In genomic region chr4:140614553-140614952, GRCm38 (mm10) we compare ENCODE assay signal across 21 mouse cellular contexts. TPM values are rescaled to one million over a fixed set of nuclear protein-coding genes. Genes with fewer than 3 reads are reported as not detected.
A peak's percentile ranks its signal among the peaks of the same experiment; 100 is the strongest.
DNase-seq lines count a peak whose midpoint lies in the region; ATAC-seq lines count a peak whose summit lies in the region.
"Had no signal": no experiment of that assay in that cellular context is flagged by ENCODE, and none has a peak within 500 bp of the region (broad histone marks: within the 10 kb centered on the region; RNA-seq: fewer than 3 reads in every experiment).

No protein-coding gene starts in this region.

- DNase-seq in hindbrain, embryonic 14.5 days (ENCODE audit: low spot score), result no peak
- no peak for DNase-seq in midbrain, embryonic 14.5 days
- peak; percentile 20 for DNase-seq in retina, embryonic 14.5 days (ENCODE audit: low spot score)
- no peak for DNase-seq in retina, postnatal 1 day
- DNase-seq in lung, postnatal 10 days, result no peak
- DNase-seq: adrenal gland, adult 2 months; adrenal gland, postnatal 25 days; cerebellum, adult 2 months; cerebellum, postnatal 10 days; embryo, embryonic 11 days; gastrocnemius, postnatal 10 days; heart, adult 18-20 months; heart, postnatal 10 days; heart, postnatal 4 days had no signal

- H3K27me3 ChIP-seq in hindbrain, embryonic 12.5 days, result no peaks in the 10 kb centered on the region
- no peaks in the 10 kb centered on the region for H3K27me3 ChIP-seq in hindbrain, embryonic 14.5 days (ENCODE audit: control insufficient read depth, insufficient read depth, low read length)
- H3K27me3 ChIP-seq in midbrain, embryonic 12.5 days, result no peaks in the 10 kb centered on the region
- H3K27me3 ChIP-seq in midbrain, embryonic 14.5 days (ENCODE audit: control insufficient read depth, insufficient read depth, low read length), result no peaks in the 10 kb centered on the region
- H3K27me3 ChIP-seq: embryonic facial prominence, embryonic 15.5 days; forebrain, embryonic 12.5 days had no signal

- peak; percentile 57 for ATAC-seq in hindbrain, embryonic 12.5 days (ENCODE audit: low FRiP score)
- no peak for ATAC-seq in hindbrain, embryonic 14.5 days (ENCODE audit: low FRiP score)
- no peak for ATAC-seq in midbrain, embryonic 12.5 days (ENCODE audit: low FRiP score, low read depth)
- no peak for ATAC-seq in midbrain, embryonic 14.5 days (ENCODE audit: low FRiP score, low TSS enrichment)
- ATAC-seq: forebrain, embryonic 16.5 days had no signal

- 60% methylated on average over 5 of the region's 5 CpGs for WGBS in hindbrain, embryonic 12.5 days
- WGBS in hindbrain, embryonic 14.5 days, result 42% methylated on average over 5 of the region's 5 CpGs
- WGBS in midbrain, embryonic 12.5 days, result 73% methylated on average over 5 of the region's 5 CpGs
- WGBS in midbrain, embryonic 14.5 days, result 64% methylated on average over 5 of the region's 5 CpGs

- H3K4me2 ChIP-seq in hindbrain, embryonic 12.5 days (replicated peaks), result no peak overlapping the region
- no peak overlapping the region for H3K4me2 ChIP-seq in hindbrain, embryonic 14.5 days (replicated peaks)
- no peak overlapping the region for H3K4me2 ChIP-seq in midbrain, embryonic 12.5 days (replicated peaks)
- no peak overlapping the region for H3K4me2 ChIP-seq in midbrain, embryonic 14.5 days (ENCODE audit: low read length)
- H3K4me2 ChIP-seq: embryonic facial prominence, embryonic 15.5 days; forebrain, embryonic 12.5 days had no signal

- H3K4me1 ChIP-seq in hindbrain, embryonic 12.5 days, result peaks cover 48% of the 10 kb centered on the region
- peaks cover 20% of the 10 kb centered on the region for H3K4me1 ChIP-seq in hindbrain, embryonic 14.5 days (replicated peaks; ENCODE audit: control insufficient read depth, insufficient read depth, low read length)
- peaks cover 37% of the 10 kb centered on the region for H3K4me1 ChIP-seq in midbrain, embryonic 12.5 days
- H3K4me1 ChIP-seq in midbrain, embryonic 14.5 days (ENCODE audit: control insufficient read depth, insufficient read depth, low read length), result no peaks in the 10 kb centered on the region

- no peaks in the 10 kb centered on the region for H3K9me3 ChIP-seq in hindbrain, embryonic 12.5 days (replicated peaks)
- H3K9me3 ChIP-seq in hindbrain, embryonic 14.5 days (ENCODE audit: control insufficient read depth, low read length), result no peaks in the 10 kb centered on the region
- no peaks in the 10 kb centered on the region for H3K9me3 ChIP-seq in midbrain, embryonic 12.5 days
- H3K9me3 ChIP-seq in midbrain, embryonic 14.5 days (ENCODE audit: control insufficient read depth, low read length), result no peaks in the 10 kb centered on the region
- H3K9me3 ChIP-seq: embryonic facial prominence, embryonic 15.5 days; forebrain, embryonic 12.5 days; heart, embryonic 10.5 days had no signal

- H3K27ac ChIP-seq in hindbrain, embryonic 12.5 days, result peak overlapping the region; percentile 60
- H3K27ac ChIP-seq in hindbrain, embryonic 14.5 days, result no peak overlapping the region
- 0 out of 2 replicates have a peak overlapping the region, but pooled peaks have one; percentile 17 for H3K27ac ChIP-seq in midbrain, embryonic 12.5 days (replicated peaks)
- H3K27ac ChIP-seq in midbrain, embryonic 14.5 days (replicated peaks; ENCODE audit: low read depth, low read length), result no peak overlapping the region
- H3K27ac ChIP-seq: embryonic facial prominence, embryonic 15.5 days; forebrain, embryonic 12.5 days; heart, embryonic 10.5 days had no signal

- no peak overlapping the region for H3K4me3 ChIP-seq in hindbrain, embryonic 12.5 days
- no peak overlapping the region for H3K4me3 ChIP-seq in hindbrain, embryonic 14.5 days (replicated peaks; ENCODE audit: low read length)
- H3K4me3 ChIP-seq in midbrain, embryonic 12.5 days, result no peak overlapping the region
- H3K4me3 ChIP-seq in midbrain, embryonic 14.5 days (replicated peaks; ENCODE audit: low read depth, low read length), result no peak overlapping the region
- H3K4me3 ChIP-seq: embryonic facial prominence, embryonic 15.5 days; erythroblast, embryonic 14.5 days; forebrain, embryonic 12.5 days; heart, embryonic 10.5 days had no signal

- no peak overlapping the region for H3K9ac ChIP-seq in hindbrain, embryonic 12.5 days
- H3K9ac ChIP-seq in hindbrain, embryonic 14.5 days, result no peak overlapping the region
- no peak overlapping the region for H3K9ac ChIP-seq in midbrain, embryonic 12.5 days (replicated peaks)
- no peak overlapping the region for H3K9ac ChIP-seq in midbrain, embryonic 14.5 days (replicated peaks; ENCODE audit: low read length)
- H3K9ac ChIP-seq: embryonic facial prominence, embryonic 15.5 days; forebrain, embryonic 12.5 days had no signal

- H3K36me3 ChIP-seq in hindbrain, embryonic 12.5 days, result peaks cover 30% of the 10 kb centered on the region
- peaks cover 27% of the 10 kb centered on the region for H3K36me3 ChIP-seq in hindbrain, embryonic 14.5 days (replicated peaks; ENCODE audit: control insufficient read depth, insufficient read depth)
- peaks cover 51% of the 10 kb centered on the region for H3K36me3 ChIP-seq in midbrain, embryonic 12.5 days
- peaks cover 46% of the 10 kb centered on the region for H3K36me3 ChIP-seq in midbrain, embryonic 14.5 days (ENCODE audit: control insufficient read depth, insufficient read depth, low read length)

RNA-seq across cellular contexts. Expression of gene Arhgef10l, which starts 51.3 kb away (rescaled TPM):
- polyA plus RNA-seq in hindbrain, embryonic 12.5 days (2016; fragmentation: Nextera tagmentation; extraction: Ambion mirVana), result 31.2 and 31.7 TPM in 2 replicates
- polyA plus RNA-seq in hindbrain, embryonic 14.5 days (2014; fragmentation: Nextera tagmentation; extraction: Ambion mirVana), result 19.6 and 21.9 TPM in 2 replicates
- polyA plus RNA-seq in midbrain, embryonic 12.5 days (2016; fragmentation: Nextera tagmentation; extraction: Ambion mirVana), result 34.2 and 36.5 TPM in 2 replicates
- polyA plus RNA-seq in midbrain, embryonic 14.5 days (2014; fragmentation: Nextera tagmentation; extraction: Ambion mirVana), result 18.7 and 24.6 TPM in 2 replicates

Comparison
In these comparisons a context has a peak if more than half of its experiments do, and no peak if none do; other contexts are left out.
1. H3K27ac ChIP-seq: peak in hindbrain, embryonic 12.5 days (single experiment) and midbrain, embryonic 12.5 days (single experiment); none in hindbrain, embryonic 14.5 days (single experiment) and midbrain, embryonic 14.5 days (single experiment).